Mouse (Mus musculus): ENCODE data around the gene Elovl4.

Elovl4 gene

GRCm38 (mm10) chr9:83785501-83785900 lies 20.6 kb downstream of the Elovl4 start:
- TF ChIP-seq GATA4 (IDR thresholded peaks at IDR 0.05; ENCODE audit: insufficient replicate concordance, low read length) = no peak

DNA sequence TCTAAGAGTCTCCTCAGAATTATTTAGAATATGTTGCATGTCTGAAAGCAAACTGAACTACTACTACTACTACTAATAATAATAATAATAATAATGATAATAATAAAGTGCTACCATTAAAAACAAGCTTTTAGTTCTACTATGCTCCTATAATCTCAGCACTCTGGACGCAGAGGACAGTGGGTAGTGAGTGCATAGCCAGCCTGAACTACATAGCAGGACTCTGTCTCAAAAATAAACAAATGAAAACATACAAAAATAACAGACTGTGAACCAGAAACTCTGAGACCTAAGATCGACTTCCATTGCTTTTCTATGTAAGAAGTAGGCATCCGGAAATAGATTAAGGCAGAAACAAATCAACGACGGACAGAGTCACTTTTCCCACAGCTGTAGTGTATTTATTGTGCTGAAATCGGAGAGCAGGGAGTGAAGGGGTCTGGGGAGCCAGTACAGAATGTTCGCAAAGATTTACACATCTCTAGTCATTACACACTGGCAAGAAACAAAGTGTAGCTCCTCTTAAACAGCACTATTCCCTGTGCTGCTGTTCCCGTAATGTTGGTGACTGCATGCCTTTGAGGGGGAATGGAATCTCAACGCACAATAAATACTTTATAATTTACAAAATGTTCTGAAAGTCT lies 27.6 kb downstream of the Elovl4 start:
- TF ChIP-seq GATA4 (IDR thresholded peaks at IDR 0.05; ENCODE audit: insufficient replicate concordance, low read length) = no peak

DNA sequence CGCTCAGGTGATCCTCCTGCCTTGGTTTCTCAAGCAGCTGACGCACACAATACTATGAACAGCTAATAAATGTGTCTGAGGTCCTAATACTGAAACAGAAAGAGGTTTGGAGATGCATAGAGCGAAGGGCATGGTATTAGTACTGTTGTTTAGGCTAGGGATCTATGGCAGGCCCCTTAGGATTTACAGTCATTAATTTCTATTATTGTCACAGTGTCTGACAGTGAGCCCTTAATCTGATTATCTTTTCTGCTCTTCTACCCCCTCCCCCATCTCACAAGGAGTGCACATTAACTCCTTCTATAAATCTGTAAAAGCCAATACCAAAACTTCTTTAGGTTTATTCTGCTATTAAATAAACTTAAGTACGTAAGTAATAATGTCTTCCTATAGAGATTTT lies 44.8 kb downstream of the Elovl4 start:
- no peak for TF ChIP-seq GATA4 (IDR thresholded peaks at IDR 0.05; ENCODE audit: insufficient replicate concordance, low read length)

- no peak for TF ChIP-seq GATA4 (IDR thresholded peaks at IDR 0.05; ENCODE audit: insufficient replicate concordance, low read length)
Observed at GRCm38 (mm10) chr9:83731877-83732276, 74.2 kb downstream of the Elovl4 start.

- TF ChIP-seq GATA4 (IDR thresholded peaks at IDR 0.05; ENCODE audit: insufficient replicate concordance, low read length) = no peak
Observed at GRCm38 (mm10) chr9:83730836-83731235, 75.2 kb downstream of the Elovl4 start.
